Mouse (Mus musculus) midbrain, embryonic 12.5 days (tissue): ENCODE data around the gene E130114P18Rik. TPM values are rescaled to one million over a fixed set of nuclear protein-coding genes. Genes with fewer than 3 reads are reported as not detected.

Experiments used
- ATAC-seq: fragments of 200-750 bp; cut with Nextera tagmentation; 2 replicates; pipeline ENCODE4 v1.8.0; 2017; ENCODE audit warnings: low read depth, moderate TSS enrichment, moderate library complexity; ENCODE audit not compliant: low FRiP score
- H3K27ac ChIP-seq: fragments of 300-500 bp; sonication (generic); replicated peaks from 2 replicates; pipeline ENCODE4 v1.5.1; 2016; ENCODE audit warnings: mild to moderate bottlenecking
- H3K27me3 ChIP-seq: fragments of 300-500 bp; sonication (generic); 2 replicates; pipeline ENCODE4 v1.6.1; 2016; ENCODE audit warnings: mild to moderate bottlenecking
- H3K36me3 ChIP-seq: fragments of 300-500 bp; sonication (generic); 2 replicates; pipeline ENCODE4 v1.6.1; 2016
- H3K4me1 ChIP-seq: fragments of 300-500 bp; sonication (generic); 2 replicates; pipeline ENCODE4 v1.6.1; 2016
- H3K4me2 ChIP-seq: fragments of 300-500 bp; sonication (generic); replicated peaks from 2 replicates; pipeline ENCODE4 v1.6.1; 2016; ENCODE audit warnings: mild to moderate bottlenecking, moderate library complexity
- H3K4me3 ChIP-seq: fragments of 300-500 bp; sonication (generic); 2 replicates; pipeline ENCODE4 v1.5.1; 2016; ENCODE audit warnings: mild to moderate bottlenecking
- H3K9ac ChIP-seq: fragments of 300-500 bp; sonication (generic); replicated peaks from 2 replicates; pipeline ENCODE4 v1.6.1; 2016; ENCODE audit warnings: mild to moderate bottlenecking, moderate library complexity
- H3K9me3 ChIP-seq: fragments of 300-500 bp; sonication (generic); 2 replicates; pipeline ENCODE4 v1.6.1; 2016; ENCODE audit warnings: mild to moderate bottlenecking
- WGBS: fragments of 180-500 bp; shearing (Covaris S2); methylation state at CpG from one replicate; pipeline ENCODE4 v1.1.7; 2016; 5-methylcytosine and 5-hydroxymethylcytosine counted together
- polyA plus RNA-seq: library from polyadenylated mRNA; unstranded; fragments of >200 nt; fragmentation: Nextera tagmentation; extraction: Ambion mirVana; gene quantifications from 2 replicates; pipeline ENCODE4 v1.2.1, GENCODE M21; 2016

The E130114P18Rik gene
- polyA plus RNA-seq, 1 experiment from 2014 or later: 11.5 TPM

- no peaks in the 10 kb centered on the region for H3K9me3 ChIP-seq
- H3K4me2 ChIP-seq: peak overlapping the region; percentile 62
- H3K27me3 ChIP-seq: peaks cover 52% of the 10 kb centered on the region
- ATAC-seq: no peak
- H3K4me1 ChIP-seq: peaks cover 42% of the 10 kb centered on the region
- 47% methylated on average over 2 of the region's 2 CpGs for WGBS
- H3K36me3 ChIP-seq: no peaks in the 10 kb centered on the region
- peak overlapping the region; percentile 91 for H3K27ac ChIP-seq
- no peak overlapping the region for H3K9ac ChIP-seq
- peak overlapping the region; percentile 47 for H3K4me3 ChIP-seq
Measured at GRCm38 (mm10) chr4:97773791-97774190, 4.1 kb downstream of the E130114P18Rik start.

GRCm38 (mm10) chr4:97773110-97773593 is 4.7 kb downstream of the E130114P18Rik start:
- peaks cover 36% of the 10 kb centered on the region for H3K4me1 ChIP-seq
- under 1% methylated on average over 14 of the region's 14 CpGs for WGBS
- H3K9ac ChIP-seq: peak overlapping the region; percentile 49; the same call in 1 of the 2 replicates
- ATAC-seq: peak; percentile 74
- H3K9me3 ChIP-seq: no peaks in the 10 kb centered on the region
- peak overlapping the region; percentile 47 for H3K4me3 ChIP-seq
- no peaks in the 10 kb centered on the region for H3K36me3 ChIP-seq
- peak overlapping the region; percentile 91 for H3K27ac ChIP-seq
- peak overlapping the region; percentile 62 for H3K4me2 ChIP-seq
- H3K27me3 ChIP-seq: peaks cover 46% of the 10 kb centered on the region

GRCm38 (mm10) chr4:97772641-97773040 is 5.2 kb downstream of the E130114P18Rik start, which contains the start of gene Nfia:
Gene Nfia (plus strand): TSS chr4:97772734.
- peaks cover 41% of the 10 kb centered on the region for H3K27me3 ChIP-seq
- peak within 1 kb of the TSS; percentile 62 for H3K4me2 ChIP-seq
- peak within 1 kb of the TSS; percentile 62 for H3K9ac ChIP-seq
- peaks cover 35% of the 10 kb centered on the region for H3K4me1 ChIP-seq
- peak within 1 kb of the TSS; percentile 47 for H3K4me3 ChIP-seq
- no peaks in the 10 kb centered on the region for H3K36me3 ChIP-seq
- H3K9me3 ChIP-seq: no peaks in the 10 kb centered on the region
- no peak for ATAC-seq
- 0% methylated on average over 9 of the region's 9 CpGs for WGBS
- H3K27ac ChIP-seq: peak within 1 kb of the TSS; percentile 91

GRCm38 (mm10) chr4:97772084-97772484 is 5.8 kb downstream of the E130114P18Rik start:
- under 1% methylated on average over 25 of the region's 25 CpGs for WGBS
- peaks cover 36% of the 10 kb centered on the region for H3K27me3 ChIP-seq

GRCm38 (mm10) chr4:97771426-97771825 is 6.5 kb downstream of the E130114P18Rik start:
- Histone ChIP-seq H3K4me3 (peak overlapping the region; percentile 47), H3K27me3 (peaks cover 30% of the 10 kb centered on the region), H3K4me2 (peak overlapping the region; percentile 62), H3K4me1 (peaks cover 28% of the 10 kb centered on the region), H3K27ac (peak overlapping the region; percentile 91), H3K9ac (peak overlapping the region; percentile 62), H3K36me3 (no peaks in the 10 kb centered on the region), H3K9me3 (no peaks in the 10 kb centered on the region)
- WGBS: 13% methylated on average over 5 of the region's 5 CpGs
- ATAC-seq: no peak

More at GRCm38 (mm10) chr4:97772084-97772484, 5.8 kb downstream of the E130114P18Rik start:
- Histone ChIP-seq H3K27ac (peak overlapping the region; percentile 91), H3K36me3 (no peaks in the 10 kb centered on the region), H3K4me3 (peak overlapping the region; percentile 47), H3K4me2 (peak overlapping the region; percentile 62), H3K4me1 (peaks cover 35% of the 10 kb centered on the region), H3K9me3 (no peaks in the 10 kb centered on the region), H3K9ac (peak overlapping the region; percentile 62)
- peak; percentile 96 for ATAC-seq

- H3K27me3 ChIP-seq: peaks cover 16% of the 10 kb centered on the region
- H3K27ac ChIP-seq: no peak overlapping the region
- no peak overlapping the region for H3K4me2 ChIP-seq
- H3K9me3 ChIP-seq: no peaks in the 10 kb centered on the region
- no peak overlapping the region for H3K9ac ChIP-seq
- peaks cover 20% of the 10 kb centered on the region for H3K4me1 ChIP-seq
- H3K4me3 ChIP-seq: no peak overlapping the region
- no peak for ATAC-seq
- no peaks in the 10 kb centered on the region for H3K36me3 ChIP-seq
- no CpG with 5 or more reads among the region's 1 CpGs for WGBS
Measured at GRCm38 (mm10) chr4:97769861-97770260, 8.0 kb downstream of the E130114P18Rik start.

- H3K4me2 ChIP-seq: no peak overlapping the region
Measured at GRCm38 (mm10) chr4:97767516-97767915, 10.4 kb downstream of the E130114P18Rik start.

GRCm38 (mm10) chr4:97767025-97767424 is 10.9 kb downstream of the E130114P18Rik start:
- no peak overlapping the region for H3K4me3 ChIP-seq
- no peaks in the 10 kb centered on the region for H3K36me3 ChIP-seq
- no peak overlapping the region for H3K9ac ChIP-seq
- no peak overlapping the region for H3K4me2 ChIP-seq
- H3K9me3 ChIP-seq: no peaks in the 10 kb centered on the region
- 77% methylated on average over 4 of the region's 4 CpGs for WGBS
- H3K4me1 ChIP-seq: peaks cover 7% of the 10 kb centered on the region
- ATAC-seq: no peak
- H3K27me3 ChIP-seq: peaks cover 11% of the 10 kb centered on the region
- H3K27ac ChIP-seq: no peak overlapping the region

More at GRCm38 (mm10) chr4:97767516-97767915, 10.4 kb downstream of the E130114P18Rik start:
- 87% methylated on average over 5 of the region's 5 CpGs for WGBS
- Histone ChIP-seq H3K9me3 (no peaks in the 10 kb centered on the region), H3K4me1 (peaks cover 7% of the 10 kb centered on the region), H3K9ac (no peak overlapping the region), H3K4me3 (no peak overlapping the region), H3K27me3 (peaks cover 11% of the 10 kb centered on the region), H3K27ac (no peak overlapping the region), H3K36me3 (no peaks in the 10 kb centered on the region)
- no peak for ATAC-seq

GRCm38 (mm10) chr4:97766100-97766499 is 11.8 kb downstream of the E130114P18Rik start:
- Histone ChIP-seq H3K4me3 (no peak overlapping the region), H3K27me3 (peaks cover 11% of the 10 kb centered on the region), H3K27ac (no peak overlapping the region), H3K9me3 (no peaks in the 10 kb centered on the region), H3K4me2 (no peak overlapping the region), H3K4me1 (no peaks in the 10 kb centered on the region), H3K9ac (no peak overlapping the region), H3K36me3 (no peaks in the 10 kb centered on the region)
- no peak for ATAC-seq
- WGBS: 90% methylated on average over 3 of the region's 3 CpGs

GRCm38 (mm10) chr4:97765341-97766020 is 12.4 kb downstream of the E130114P18Rik start:
- H3K4me3 ChIP-seq: no peak overlapping the region
- no peaks in the 10 kb centered on the region for H3K36me3 ChIP-seq
- H3K4me1 ChIP-seq: no peaks in the 10 kb centered on the region
- peaks cover 16% of the 10 kb centered on the region for H3K27me3 ChIP-seq
- H3K27ac ChIP-seq: no peak overlapping the region
- no peak overlapping the region for H3K9ac ChIP-seq
- H3K4me2 ChIP-seq: no peak overlapping the region
- no peak for ATAC-seq
- H3K9me3 ChIP-seq: no peaks in the 10 kb centered on the region
- 73% methylated on average over 4 of the region's 4 CpGs for WGBS

GRCm38 (mm10) chr4:97764616-97765015 is 13.3 kb downstream of the E130114P18Rik start:
- no peaks in the 10 kb centered on the region for H3K9me3 ChIP-seq
- H3K4me1 ChIP-seq: no peaks in the 10 kb centered on the region
- no peak for ATAC-seq
- no peak overlapping the region for H3K27ac ChIP-seq
- no peaks in the 10 kb centered on the region for H3K36me3 ChIP-seq
- no peak overlapping the region for H3K4me3 ChIP-seq
- no peak overlapping the region for H3K9ac ChIP-seq
- WGBS: 36% methylated on average over 4 of the region's 4 CpGs
- peaks cover 15% of the 10 kb centered on the region for H3K27me3 ChIP-seq
- H3K4me2 ChIP-seq: no peak overlapping the region

- Histone ChIP-seq H3K36me3 (no peaks in the 10 kb centered on the region), H3K4me3 (peak overlapping the region; percentile 46), H3K27me3 (peaks cover 57% of the 10 kb centered on the region), H3K9me3 (no peaks in the 10 kb centered on the region), H3K4me2 (peak overlapping the region; percentile 64), H3K27ac (no peak overlapping the region), H3K9ac (no peak overlapping the region), H3K4me1 (peaks cover 21% of the 10 kb centered on the region)
- ATAC-seq: no peak
- 11% methylated on average over 3 of the region's 3 CpGs for WGBS
Measured at GRCm38 (mm10) chr4:97758661-97759060, 19.2 kb downstream of the E130114P18Rik start.
